Mouse (Mus musculus) kidney, embryonic 15.5 days (tissue): ENCODE results near the gene Tmem45b. TPM values are rescaled to one million over a fixed set of nuclear protein-coding genes. Genes with fewer than 3 reads are reported as not detected.

Experiments used
- ATAC-seq: fragments of 200-750 bp; cut with Nextera tagmentation; replicated peaks from 2 replicates; pipeline ENCODE4 v1.8.0; 2017; ENCODE audit warnings: moderate TSS enrichment; ENCODE audit not compliant: low FRiP score
- H3K27ac ChIP-seq: fragments of 300-500 bp; sonication (generic); 2 replicates; pipeline ENCODE4 v1.5.1; 2015; ENCODE audit warnings: mild to moderate bottlenecking, inconsistent platforms
- H3K27me3 ChIP-seq: fragments of 300-500 bp; sonication (generic); 2 replicates; pipeline ENCODE4 v1.6.1; 2015; ENCODE audit warnings: inconsistent platforms
- H3K36me3 ChIP-seq: fragments of 300-500 bp; sonication (generic); 2 replicates; pipeline ENCODE4 v1.6.1; 2015; ENCODE audit warnings: inconsistent platforms
- H3K4me1 ChIP-seq: fragments of 300-500 bp; sonication (generic); 2 replicates; pipeline ENCODE4 v1.6.1; 2015; ENCODE audit warnings: inconsistent platforms
- H3K4me2 ChIP-seq: fragments of 300-500 bp; sonication (generic); 2 replicates; pipeline ENCODE4 v1.6.1; 2015; ENCODE audit warnings: moderate library complexity, mild to moderate bottlenecking, inconsistent platforms
- H3K4me3 ChIP-seq: fragments of 300-500 bp; sonication (generic); replicated peaks from 2 replicates; pipeline ENCODE4 v1.5.1; 2015; ENCODE audit warnings: mild to moderate bottlenecking, inconsistent platforms
- H3K9ac ChIP-seq: fragments of 300-500 bp; sonication (generic); 2 replicates; pipeline ENCODE4 v1.6.1; 2015; ENCODE audit warnings: mild to moderate bottlenecking, inconsistent platforms
- H3K9me3 ChIP-seq: fragments of 300-500 bp; sonication (generic); replicated peaks from 2 replicates; pipeline ENCODE4 v1.6.1; 2016; ENCODE audit warnings: inconsistent platforms
- WGBS: fragments of 180-500 bp; shearing (Covaris S2); methylation state at CpG from one replicate; pipeline ENCODE4 v1.1.7; 2015; ENCODE audit warnings: mixed read lengths; 5-methylcytosine and 5-hydroxymethylcytosine counted together
- polyA plus RNA-seq: library from polyadenylated mRNA; unstranded; fragments of >200 nt; fragmentation: Nextera tagmentation; extraction: Ambion mirVana; gene quantifications from 2 replicates; pipeline ENCODE4 v1.2.1, GENCODE M21; 2015

Gene Tmem45b
- polyA plus RNA-seq, 1 experiment from 2014 or later = 16.8 TPM

DNA sequence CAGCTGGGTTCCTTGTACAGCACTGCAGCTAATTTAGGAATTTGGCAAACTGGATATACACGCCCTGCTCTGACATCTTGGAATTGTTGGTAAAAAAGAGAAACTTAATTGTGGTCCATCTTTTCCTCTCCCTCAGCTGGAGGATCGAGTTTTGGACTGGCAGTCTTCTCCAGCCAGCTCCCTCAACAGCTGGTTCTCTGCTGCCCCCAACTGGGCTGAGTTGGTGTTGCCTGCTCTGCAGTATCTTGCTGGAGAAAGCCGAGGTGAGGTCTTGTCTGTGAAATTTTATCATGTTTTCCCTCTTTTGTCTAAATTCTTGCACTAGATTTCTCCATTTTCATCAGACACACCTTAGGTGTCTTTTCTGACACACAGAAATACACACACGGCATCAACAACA, 63.8 kb downstream of the Tmem45b start:
- 56% methylated on average over 4 of the region's 4 CpGs for WGBS
- no peak overlapping the region for H3K9ac ChIP-seq
- ATAC-seq = no peak
- no peaks in the 10 kb centered on the region for H3K4me1 ChIP-seq
- no peak overlapping the region for H3K27ac ChIP-seq
- no peaks in the 10 kb centered on the region for H3K9me3 ChIP-seq
- H3K4me2 ChIP-seq = no peak overlapping the region
- no peaks in the 10 kb centered on the region for H3K27me3 ChIP-seq
- no peak overlapping the region for H3K4me3 ChIP-seq
- peaks cover 99% of the 10 kb centered on the region for H3K36me3 ChIP-seq

DNA sequence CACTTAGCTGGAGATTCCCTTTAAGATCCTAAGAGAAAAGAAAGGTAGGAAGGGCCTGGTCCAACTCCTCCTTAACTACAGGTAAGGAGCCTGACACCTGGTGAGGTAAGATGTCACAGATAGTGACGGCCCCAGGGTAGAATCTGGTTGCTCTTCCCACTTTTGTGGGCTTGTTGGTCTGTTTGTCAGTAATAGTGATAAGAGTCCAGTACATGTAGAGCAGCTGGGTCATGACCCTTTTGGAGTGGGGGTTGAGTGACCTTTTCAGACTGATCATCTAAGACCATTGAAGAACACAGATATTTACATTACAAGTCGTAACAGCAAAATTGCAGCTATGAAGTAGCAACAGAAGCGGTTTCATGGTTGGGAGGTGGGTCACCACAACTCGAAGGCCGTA, 77.1 kb downstream of the Tmem45b start:
- 90% methylated on average over 5 of the region's 5 CpGs for WGBS
- Histone ChIP-seq H3K36me3 (peaks cover 29% of the 10 kb centered on the region), H3K4me1 (peaks cover 17% of the 10 kb centered on the region), H3K27me3 (no peaks in the 10 kb centered on the region), H3K9ac (0 out of 2 replicates have a peak overlapping the region, but pooled peaks have one; percentile 82), H3K27ac (no peak overlapping the region), H3K4me2 (peak overlapping the region; percentile 73), H3K4me3 (peak overlapping the region; percentile 92), H3K9me3 (no peaks in the 10 kb centered on the region)
- no peak for ATAC-seq

DNA sequence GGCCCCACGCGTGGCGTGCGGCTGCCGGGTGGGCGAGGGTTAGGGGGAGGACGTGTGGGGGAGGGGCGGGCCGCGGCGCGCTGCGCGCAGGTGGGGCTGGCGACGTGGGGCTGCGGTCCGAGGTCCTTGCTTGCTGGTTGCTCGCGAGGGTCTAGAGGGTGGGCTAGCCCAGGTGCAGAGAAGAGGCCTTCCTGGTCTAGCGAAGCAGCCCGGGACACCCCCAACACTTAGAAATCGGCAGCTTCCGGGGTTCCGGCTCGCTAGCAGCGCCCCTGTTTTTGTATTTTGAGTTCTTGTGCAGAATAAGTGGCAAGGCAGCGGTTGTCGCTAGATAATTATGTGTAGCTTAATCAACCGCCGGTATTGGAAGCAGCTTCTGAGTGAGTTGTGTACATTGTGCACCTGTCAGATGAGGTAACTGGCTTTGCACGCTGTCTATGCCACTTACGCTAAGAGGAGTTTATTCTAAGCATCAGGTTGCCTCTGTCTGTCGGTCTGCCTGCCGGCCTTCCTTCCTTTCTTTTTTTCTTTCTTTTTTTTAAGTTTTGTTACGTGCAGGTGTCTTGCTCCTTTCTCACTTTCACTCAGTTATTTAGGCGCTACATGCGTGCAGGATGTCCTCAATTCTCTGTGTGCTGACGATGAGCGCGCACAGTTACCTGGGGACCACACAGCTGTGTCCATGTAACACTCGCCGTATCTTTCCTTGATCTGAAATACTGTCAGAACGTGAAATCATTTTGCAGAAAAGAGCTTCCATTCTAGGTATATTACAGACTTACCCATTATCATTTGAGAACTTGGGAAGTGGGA, 77.7 kb downstream of the Tmem45b start:
- ATAC-seq = peak; percentile 84
- Histone ChIP-seq H3K4me2 (peak overlapping the region; percentile 73), H3K9ac (peak overlapping the region; percentile 82), H3K27me3 (no peaks in the 10 kb centered on the region), H3K4me3 (peak overlapping the region; percentile 92), H3K36me3 (peaks cover 23% of the 10 kb centered on the region), H3K4me1 (peaks cover 17% of the 10 kb centered on the region), H3K27ac (peak overlapping the region; percentile 56; the same call in 1 of the 2 replicates), H3K9me3 (no peaks in the 10 kb centered on the region)
- WGBS = 10% methylated on average over 44 of the region's 44 CpGs

DNA sequence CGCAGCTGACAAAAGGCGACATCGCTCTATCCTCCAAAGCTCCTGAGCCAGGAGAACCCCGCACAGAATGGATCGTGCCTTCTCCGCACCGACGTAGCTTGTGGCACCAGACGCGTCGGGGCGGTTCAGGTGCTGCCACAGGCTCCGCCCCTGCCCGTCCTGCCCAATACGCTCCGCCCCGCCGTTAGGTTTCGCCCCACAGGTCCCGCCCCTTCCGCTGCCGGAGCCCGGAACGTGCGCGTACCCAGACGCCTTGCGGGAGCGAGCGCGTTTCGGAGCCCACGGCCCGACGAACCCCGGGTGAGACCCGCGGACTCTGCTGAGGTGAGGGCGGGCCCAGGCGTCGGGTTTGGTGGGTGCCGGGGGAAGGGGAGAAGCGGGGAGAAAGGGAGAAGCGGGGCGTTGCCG, 78.3 kb downstream of the Tmem45b start, which contains the start of gene Nfrkb:
Nfrkb (plus strand) TSS at position 246 of the 408 bp plus-strand sequence.
- H3K27me3 ChIP-seq = no peaks in the 10 kb centered on the region
- H3K36me3 ChIP-seq = peaks cover 17% of the 10 kb centered on the region
- H3K4me3 ChIP-seq = peak within 1 kb of the TSS; percentile 92
- no peaks in the 10 kb centered on the region for H3K9me3 ChIP-seq
- ATAC-seq = peak; percentile 97
- peak within 1 kb of the TSS; percentile 56; the same call in 1 of the 2 replicates for H3K27ac ChIP-seq
- WGBS = under 1% methylated on average over 46 of the region's 46 CpGs
- peaks cover 17% of the 10 kb centered on the region for H3K4me1 ChIP-seq
- peak within 1 kb of the TSS; percentile 82 for H3K9ac ChIP-seq
- H3K4me2 ChIP-seq = peak within 1 kb of the TSS; percentile 73

DNA sequence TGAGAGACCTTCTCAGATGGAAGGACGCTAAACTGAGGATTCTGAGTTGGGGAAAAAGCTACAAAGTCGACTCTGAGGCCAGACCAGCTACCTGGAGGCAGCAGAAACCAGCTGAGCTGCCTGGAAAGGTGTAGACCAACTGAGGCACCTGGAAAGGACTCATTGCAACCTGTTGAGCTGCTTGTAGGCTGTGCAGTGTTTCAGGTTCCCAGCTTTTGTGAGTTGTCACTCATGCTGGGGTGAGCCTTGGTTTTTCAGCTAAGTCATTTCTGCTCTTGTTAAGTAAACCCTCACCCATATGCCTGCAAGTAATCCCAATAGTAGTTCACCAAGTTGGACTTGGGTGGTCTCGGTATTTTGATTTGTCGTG, 78.8 kb downstream of the Tmem45b start:
- no peaks in the 10 kb centered on the region for H3K27me3 ChIP-seq
- peak overlapping the region; percentile 82 for H3K9ac ChIP-seq
- H3K4me2 ChIP-seq = peak overlapping the region; percentile 73
- 0 out of 2 replicates have a peak overlapping the region, but pooled peaks have one; percentile 56 for H3K27ac ChIP-seq
- WGBS = 23% methylated on average over 4 of the region's 4 CpGs
- peaks cover 17% of the 10 kb centered on the region for H3K4me1 ChIP-seq
- H3K4me3 ChIP-seq = peak overlapping the region; percentile 92
- no peaks in the 10 kb centered on the region for H3K9me3 ChIP-seq
- ATAC-seq = peak; percentile 30
- H3K36me3 ChIP-seq = peaks cover 12% of the 10 kb centered on the region

DNA sequence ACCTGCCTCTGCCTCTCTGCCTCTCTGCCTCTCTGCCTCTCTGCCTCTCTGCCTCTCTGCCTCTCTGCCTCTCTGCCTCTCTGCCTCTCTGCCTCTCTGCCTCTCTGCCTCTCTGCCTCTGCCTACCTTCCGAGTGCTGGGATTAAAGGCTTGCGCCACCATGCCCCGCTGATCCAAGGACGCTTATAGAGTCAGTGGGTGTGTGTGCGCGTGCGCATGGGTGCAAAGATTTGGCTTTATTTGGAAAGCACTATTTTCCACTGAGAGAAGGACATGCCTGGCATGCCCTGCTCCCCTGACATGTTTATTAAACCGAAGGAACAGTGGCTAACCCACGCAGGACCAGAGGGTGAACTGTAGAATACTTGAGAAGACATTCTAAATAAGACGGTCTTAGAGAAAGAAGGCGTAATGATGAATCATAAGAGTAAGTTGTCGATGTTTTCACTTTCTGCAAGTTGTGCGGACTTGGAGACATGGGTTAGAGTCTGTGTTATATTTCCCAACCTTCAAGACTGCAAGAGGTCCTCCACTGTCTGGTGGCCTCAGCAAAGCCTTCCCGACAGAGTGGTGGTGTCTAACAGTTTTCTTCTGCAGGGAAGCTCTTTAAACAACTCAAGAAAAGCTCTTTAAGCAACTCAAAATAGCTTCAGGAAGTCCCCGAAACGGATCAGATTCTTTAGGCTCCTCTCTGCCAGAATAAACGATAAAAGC, 79.3 kb downstream of the Tmem45b start:
- Histone ChIP-seq H3K27me3 (no peaks in the 10 kb centered on the region), H3K4me2 (peak overlapping the region; percentile 73), H3K9ac (no peak overlapping the region), H3K4me1 (peaks cover 17% of the 10 kb centered on the region), H3K36me3 (peaks cover 7% of the 10 kb centered on the region), H3K4me3 (peak overlapping the region; percentile 92), H3K9me3 (no peaks in the 10 kb centered on the region), H3K27ac (no peak overlapping the region)
- no peak for ATAC-seq
- WGBS = 81% methylated on average over 17 of the region's 17 CpGs

DNA sequence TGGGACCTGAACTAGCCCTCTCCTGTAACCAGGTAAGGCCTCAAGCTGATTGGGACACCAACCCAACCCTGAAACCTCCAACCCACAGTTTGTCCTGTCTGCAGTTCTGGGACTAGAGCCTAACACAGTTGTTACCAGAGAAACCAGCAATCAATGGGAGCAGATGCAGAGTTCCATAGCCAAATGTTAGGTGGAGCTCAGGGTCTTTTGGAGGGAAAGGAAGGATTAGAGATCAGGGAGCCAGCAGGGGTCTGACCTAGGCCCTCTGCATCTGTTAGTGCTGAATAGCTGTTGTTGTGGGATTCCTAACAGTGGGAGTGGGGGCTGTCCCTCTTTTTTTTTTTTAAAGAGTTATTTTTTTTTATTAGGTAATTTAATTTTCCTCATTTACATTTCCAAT, 87.6 kb downstream of the Tmem45b start:
- no peaks in the 10 kb centered on the region for H3K27me3 ChIP-seq
- H3K4me1 ChIP-seq = no peaks in the 10 kb centered on the region
- H3K27ac ChIP-seq = no peak overlapping the region
- H3K4me2 ChIP-seq = no peak overlapping the region
- no peak overlapping the region for H3K4me3 ChIP-seq
- no peak overlapping the region for H3K9ac ChIP-seq
- H3K9me3 ChIP-seq = peaks cover 3% of the 10 kb centered on the region; the same call in 1 of the 2 replicates
- no peak for ATAC-seq
- H3K36me3 ChIP-seq = peaks cover 28% of the 10 kb centered on the region

Other genes starting within 250 kb of the Tmem45b start
- 4.9 and 5.4 TPM in 2 replicates for gene Prdm10, start 183.9 kb downstream of the Tmem45b start, polyA plus RNA-seq
- gene Nfrkb, start 78.3 kb downstream of the Tmem45b start, polyA plus RNA-seq = 19.8 and 21.3 TPM in 2 replicates